Mouse (Mus musculus) heart, embryonic 14.5 days (tissue): ENCODE data around the gene Tmem108. TPM values are rescaled to one million over a fixed set of nuclear protein-coding genes. Genes with fewer than 3 reads are reported as not detected.

Experiments
- ATAC-seq: fragments of 200-750 bp; cut with Nextera tagmentation; 2 replicates; pipeline ENCODE4 v1.8.0; 2017; ENCODE audit warnings: low read depth, moderate TSS enrichment; ENCODE audit not compliant: insufficient number of reproducible peaks, insufficient read depth, low FRiP score
- H3K27ac ChIP-seq, 2 experiments: fragments of 200-500 bp in 1 of 2; fragments of 300-500 bp in 1 of 2; sonication (generic) in 1 of 2; replicated peaks in 1 of 2; 2 replicates each; pipeline ENCODE4 v1.5.1; 2012 to 2014; ENCODE audit warnings: low read depth in 2 of 2, low read length in 2 of 2, control low read depth in 1 of 2, mild to moderate bottlenecking in 1 of 2, mixed read lengths in 1 of 2; ENCODE audit not compliant: control insufficient read depth in 1 of 2, insufficient read depth in 1 of 2
- H3K27me3 ChIP-seq: fragments of 300-500 bp; sonication (generic); 2 replicates; pipeline ENCODE4 v1.6.1; 2014; ENCODE audit warnings: mild to moderate bottlenecking, low read length, control low read depth; ENCODE audit not compliant: control insufficient read depth, insufficient read depth
- H3K36me3 ChIP-seq: fragments of 300-500 bp; sonication (generic); 2 replicates; pipeline ENCODE4 v1.6.1; 2014; ENCODE audit warnings: mild to moderate bottlenecking, control low read depth, low read length, mixed read lengths; ENCODE audit not compliant: control insufficient read depth, insufficient read depth
- H3K4me1 ChIP-seq, 2 experiments: fragments of 200-500 bp in 1 of 2; fragments of 300-500 bp in 1 of 2; sonication (generic) in 1 of 2; 2 replicates each; pipeline ENCODE4 v1.6.1; 2012 to 2014; ENCODE audit warnings: low read length in 2 of 2, control low read depth in 1 of 2, mixed read lengths in 1 of 2; ENCODE audit not compliant: control insufficient read depth in 2 of 2, insufficient read depth in 2 of 2
- H3K4me2 ChIP-seq: fragments of 300-500 bp; sonication (generic); 2 replicates; pipeline ENCODE4 v1.6.1; 2014; ENCODE audit warnings: mild to moderate bottlenecking, low read length
- H3K4me3 ChIP-seq, 2 experiments: fragments of 200-500 bp in 1 of 2; fragments of 300-500 bp in 1 of 2; sonication (generic) in 1 of 2; 2 replicates each; pipeline ENCODE4 v1.5.1; 2012 to 2014; ENCODE audit warnings: low read length in 2 of 2, mild to moderate bottlenecking in 2 of 2, control low read depth in 1 of 2, low read depth in 1 of 2, moderate library complexity in 1 of 2; ENCODE audit not compliant: control insufficient read depth in 1 of 2, insufficient read depth in 1 of 2
- H3K9ac ChIP-seq: fragments of 300-500 bp; sonication (generic); 2 replicates; pipeline ENCODE4 v1.6.1; 2014; ENCODE audit warnings: mild to moderate bottlenecking, low read length
- H3K9me3 ChIP-seq: fragments of 300-500 bp; sonication (generic); 2 replicates; pipeline ENCODE4 v1.6.1; 2016; ENCODE audit warnings: low read length, control low read depth; ENCODE audit not compliant: control insufficient read depth
- WGBS: fragments of 180-500 bp; shearing (Covaris S2); extraction: QIAGEN DNeasy Blood & Tissue Kit; methylation state at CpG from one replicate; pipeline ENCODE4 v1.1.7; 2014; 5-methylcytosine and 5-hydroxymethylcytosine counted together
- polyA plus RNA-seq: library from polyadenylated mRNA; unstranded; fragments of >200 nt; fragmentation: Nextera tagmentation; extraction: Ambion mirVana; gene quantifications from 2 replicates; pipeline ENCODE4 v1.2.1, GENCODE M21; 2014

Gene Tmem108
- polyA plus RNA-seq, 1 experiment from 2014 or later: 74.3 TPM

GRCm38 (mm10) chr9:103549178-103549577 is 212.5 kb downstream of the Tmem108 start:
- Histone ChIP-seq H3K9me3 (no peaks in the 10 kb centered on the region), H3K4me1 (peaks cover 0 to 2% of the 10 kb centered on the region in 2 experiments; a peak in 2 of 4 replicates), H3K9ac (no peak overlapping the region), H3K27me3 (no peaks in the 10 kb centered on the region), H3K4me2 (no peak overlapping the region), H3K36me3 (no peaks in the 10 kb centered on the region), H3K27ac (no peak overlapping the region), H3K4me3 (no peak overlapping the region)
- ATAC-seq: no peak
- 77% methylated on average over 3 of the region's 3 CpGs for WGBS

- no peak overlapping the region for H3K4me3 ChIP-seq
- no peak for ATAC-seq
- WGBS: 85% methylated on average over 3 of the region's 3 CpGs
Observed at GRCm38 (mm10) chr9:103548606-103549005, 213.0 kb downstream of the Tmem108 start.

GRCm38 (mm10) chr9:103546695-103547645 is 214.7 kb downstream of the Tmem108 start:
- no peak for ATAC-seq

More at GRCm38 (mm10) chr9:103548606-103549005, 213.0 kb downstream of the Tmem108 start:
- H3K4me2 ChIP-seq: no peak overlapping the region
- H3K27ac ChIP-seq: no peak overlapping the region
- no peaks in the 10 kb centered on the region for H3K9me3 ChIP-seq
- no peaks in the 10 kb centered on the region for H3K27me3 ChIP-seq
- no peak overlapping the region for H3K9ac ChIP-seq
- no peaks in the 10 kb centered on the region for H3K36me3 ChIP-seq
- peaks cover 0 to 5% of the 10 kb centered on the region in 2 experiments; a peak in 3 of 4 replicates for H3K4me1 ChIP-seq

GRCm38 (mm10) chr9:103545729-103546128 is 215.9 kb downstream of the Tmem108 start:
- H3K9ac ChIP-seq: no peak overlapping the region
- no peak overlapping the region for H3K4me2 ChIP-seq
- ATAC-seq: no peak
- no peaks in the 10 kb centered on the region for H3K27me3 ChIP-seq
- H3K27ac ChIP-seq: no peak overlapping the region
- 64% methylated on average over 4 of the region's 4 CpGs for WGBS
- no peak overlapping the region for H3K4me3 ChIP-seq
- H3K4me1 ChIP-seq: peaks cover 1 to 7% of the 10 kb centered on the region in 2 experiments
- no peaks in the 10 kb centered on the region for H3K9me3 ChIP-seq
- no peaks in the 10 kb centered on the region for H3K36me3 ChIP-seq

More at GRCm38 (mm10) chr9:103546695-103547645, 214.7 kb downstream of the Tmem108 start:
- Histone ChIP-seq H3K36me3 (no peaks in the 10 kb centered on the region), H3K9me3 (no peaks in the 10 kb centered on the region), H3K27ac (no peak overlapping the region), H3K27me3 (no peaks in the 10 kb centered on the region), H3K4me2 (no peak overlapping the region), H3K9ac (no peak overlapping the region), H3K4me3 (no peak overlapping the region), H3K4me1 (peaks cover 0 to 6% of the 10 kb centered on the region in 2 experiments; a peak in 3 of 4 replicates)
- WGBS: 78% methylated on average over 22 of the region's 22 CpGs

- no peaks in the 10 kb centered on the region for H3K36me3 ChIP-seq
- H3K4me2 ChIP-seq: no peak overlapping the region
- peaks cover 6 to 8% of the 10 kb centered on the region in 2 experiments for H3K4me1 ChIP-seq
- WGBS: 60% methylated on average over 4 of the region's 4 CpGs
- no peaks in the 10 kb centered on the region for H3K9me3 ChIP-seq
- no peak for ATAC-seq
- no peak overlapping the region for H3K27ac ChIP-seq
- no peak overlapping the region for H3K9ac ChIP-seq
- no peak overlapping the region for H3K4me3 ChIP-seq
- H3K27me3 ChIP-seq: no peaks in the 10 kb centered on the region
Observed at GRCm38 (mm10) chr9:103545271-103545670, 216.4 kb downstream of the Tmem108 start.

- no peak overlapping the region for H3K27ac ChIP-seq
- H3K9me3 ChIP-seq: no peaks in the 10 kb centered on the region
- no peak overlapping the region for H3K4me3 ChIP-seq
- H3K4me1 ChIP-seq: peaks cover 11 to 14% of the 10 kb centered on the region in 2 experiments
- H3K27me3 ChIP-seq: no peaks in the 10 kb centered on the region
- no peak overlapping the region for H3K4me2 ChIP-seq
- ATAC-seq: no peak
- 68% methylated on average over 1 of the region's 1 CpGs for whole genome bisulfite sequencing
- no peak overlapping the region for H3K9ac ChIP-seq
- no peaks in the 10 kb centered on the region for H3K36me3 ChIP-seq
Observed at GRCm38 (mm10) chr9:103544599-103544998, 217.0 kb downstream of the Tmem108 start.

GRCm38 (mm10) chr9:103540518-103540917 is 221.1 kb downstream of the Tmem108 start:
- no peak overlapping the region for H3K9ac ChIP-seq
- H3K4me3 ChIP-seq: no peak overlapping the region
- no peak overlapping the region for H3K4me2 ChIP-seq
- H3K27me3 ChIP-seq: no peaks in the 10 kb centered on the region
- no peak for ATAC-seq
- 78% methylated on average over 8 of the region's 8 CpGs for WGBS
- no peak overlapping the region for H3K27ac ChIP-seq
- H3K9me3 ChIP-seq: no peaks in the 10 kb centered on the region
- no peaks in the 10 kb centered on the region for H3K36me3 ChIP-seq
- H3K4me1 ChIP-seq: peaks cover 11 to 12% of the 10 kb centered on the region in 2 experiments
